Mouse (Mus musculus) CH12.LX (cell line): Measurements from ENCODE around the gene Nyap1.
A peak's percentile ranks its signal among the peaks of the same experiment; 100 is the strongest.

ENCODE experiments used
- BHLHE40 ChIP-seq: IDR thresholded peaks from 2 replicates; pipeline ENCODE4 v1.6.1; 2011; ENCODE audit warnings: mild to moderate bottlenecking, low read depth, low read length, improper control_type of control experiment
- CTCF ChIP-seq, 2 experiments: IDR thresholded peaks in 1 of 2; conservative IDR thresholded peaks in 1 of 2; 2 replicates each; pipeline ENCODE4 v1.5.1; 2011 to 2012; ENCODE audit warnings: low read depth in 2 of 2, low read length in 2 of 2, improper control_type of control experiment in 1 of 2, inconsistent platforms in 1 of 2, mild to moderate bottlenecking in 1 of 2, moderate library complexity in 1 of 2
- MAX ChIP-seq: IDR thresholded peaks from 2 replicates; pipeline ENCODE4 v1.6.1; 2011; ENCODE audit warnings: low read length, improper control_type of control experiment
- MAZ ChIP-seq: IDR thresholded peaks from 2 replicates; pipeline ENCODE4 v1.6.1; 2012; ENCODE audit warnings: low read depth, mild to moderate bottlenecking, inconsistent platforms, low read length, improper control_type of control experiment, moderate library complexity
- MYC ChIP-seq: IDR thresholded peaks from 2 replicates; pipeline ENCODE4 v1.6.1; 2011; ENCODE audit warnings: low read depth, mild to moderate bottlenecking, improper control_type of control experiment, low read length
- POLR2A ChIP-seq: IDR thresholded peaks from 2 replicates; pipeline ENCODE4 v1.6.1; 2011; ENCODE audit warnings: low read depth, mild to moderate bottlenecking, improper control_type of control experiment, low read length
- USF1 ChIP-seq: IDR thresholded peaks from 2 replicates; pipeline ENCODE4 v1.6.1; 2014; ENCODE audit warnings: low read depth, mild to moderate bottlenecking, inconsistent platforms, low read length, improper control_type of control experiment
- ZMIZ1 ChIP-seq: IDR thresholded peaks from 2 replicates; pipeline ENCODE4 v1.6.1; 2012; ENCODE audit warnings: low read depth, mild to moderate bottlenecking, inconsistent platforms, low read length, improper control_type of control experiment

DNA sequence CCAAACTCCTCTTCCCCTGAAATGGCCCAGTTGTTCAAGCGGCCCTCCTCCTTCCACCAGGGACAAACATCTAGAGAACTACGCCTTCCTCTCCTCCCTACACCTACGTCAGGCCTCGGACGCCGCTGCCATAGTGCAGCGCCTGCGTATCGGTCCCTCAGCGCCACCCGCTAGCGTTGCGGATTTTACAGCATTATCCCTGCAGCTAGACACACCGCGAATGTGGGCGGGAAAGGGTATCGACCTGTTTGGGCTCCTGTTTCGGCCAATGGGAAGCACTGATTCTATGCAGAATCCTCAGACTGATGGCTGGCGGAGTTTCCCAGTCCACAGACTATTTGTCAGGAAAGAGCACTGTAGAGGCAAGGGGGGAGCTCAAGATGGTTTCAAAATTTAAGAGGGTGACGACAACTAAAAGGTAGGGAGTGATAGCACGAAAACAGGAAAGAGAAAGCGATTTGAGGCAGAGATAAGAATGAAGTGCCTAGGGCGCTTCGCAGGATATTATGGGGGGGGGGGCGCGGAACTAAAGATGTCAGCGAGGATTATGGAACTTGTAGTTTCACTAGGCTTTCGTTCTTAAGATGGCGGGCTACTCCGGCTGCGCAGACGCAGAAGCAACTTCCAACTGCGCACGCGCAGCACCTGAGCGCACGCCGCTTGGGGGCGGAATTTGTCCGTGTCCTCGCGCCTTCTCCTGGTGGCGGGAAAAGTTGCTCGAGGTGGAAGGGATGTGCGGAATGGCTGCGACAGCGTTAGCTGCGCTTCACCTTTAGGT lies 45.9 kb upstream of the Nyap1 start, which contains the start of the genes Mepce and Zcwpw1:
- TF ChIP-seq POLR2A = peak; percentile 24; the same call in 1 of the 2 replicates
- TF ChIP-seq MYC = peak; percentile 87
- peak in 1 of 2 experiments; percentile 71; a peak in 2 of 4 replicates for TF ChIP-seq CTCF (conservative IDR thresholded peaks at IDR 0.05 in 1 of 2, IDR thresholded peaks at IDR 0.05 in 1 of 2; ENCODE audit: low read depth in 2 of 2, low read length in 2 of 2)
- no peak for TF ChIP-seq ZMIZ1
- TF ChIP-seq MAX = peak; percentile 100
- TF ChIP-seq MAZ = peak; percentile 83; the same call in 1 of the 2 replicates
- TF ChIP-seq USF1 = no peak
- TF ChIP-seq BHLHE40 = peak; percentile 80
